Mouse (Mus musculus) ES-E14 (cell line): Measurements from ENCODE around the gene Vwce. TPM values are rescaled to one million over a fixed set of nuclear protein-coding genes. Genes with fewer than 3 reads are reported as not detected.

Source experiments
- DNase-seq: peaks from one replicate; pipeline ENCODE4 v3.0.0-alpha.2; 2013; ENCODE audit warnings: low read depth, low spot score
- H3K27ac ChIP-seq: 2 replicates; pipeline ENCODE4 v1.5.1; 2012; ENCODE audit warnings: low read depth, mild to moderate bottlenecking, low read length, moderate library complexity, mixed read lengths; ENCODE audit not compliant: poor library complexity, insufficient read depth, severe bottlenecking
- H3K36me3 ChIP-seq: 2 replicates; pipeline ENCODE4 v1.6.1; 2012; ENCODE audit warnings: mild to moderate bottlenecking, low read length, moderate library complexity, mixed read lengths; ENCODE audit not compliant: control insufficient read depth, poor library complexity, insufficient read depth, severe bottlenecking
- H3K4me1 ChIP-seq, 2 experiments: fragments of 150-350 bp in 1 of 2; sonication (generic) in 1 of 2; 2 replicates each; pipeline ENCODE4 v1.6.1; 2012; ENCODE audit warnings: low read length in 2 of 2, mild to moderate bottlenecking in 1 of 2, mixed read lengths in 1 of 2; ENCODE audit not compliant: control insufficient read depth in 2 of 2, insufficient read depth in 2 of 2, poor library complexity in 1 of 2
- H3K4me3 ChIP-seq, 2 experiments: fragments of 150-350 bp in 1 of 2; sonication (generic) in 1 of 2; 2 replicates each; pipeline ENCODE4 v1.5.1; 2012; ENCODE audit warnings: low read length in 2 of 2, low read depth in 1 of 2, mild to moderate bottlenecking in 1 of 2, mixed read lengths in 1 of 2; ENCODE audit not compliant: insufficient read depth in 1 of 2, poor library complexity in 1 of 2, severe bottlenecking in 1 of 2
- H3K9ac ChIP-seq: 2 replicates; pipeline ENCODE4 v1.6.1; 2012; ENCODE audit warnings: low read depth, mild to moderate bottlenecking, low read length, mixed read lengths; ENCODE audit not compliant: poor library complexity, insufficient read depth, severe bottlenecking
- H3K9me3 ChIP-seq: fragments of 150-350 bp; sonication (generic); 2 replicates; pipeline ENCODE4 v1.6.1; 2012; ENCODE audit warnings: low read depth, mild to moderate bottlenecking, low read length; ENCODE audit not compliant: control insufficient read depth, insufficient read depth
- CHD2 ChIP-seq: IDR thresholded peaks from 2 replicates; pipeline ENCODE4 v1.6.1; 2014; ENCODE audit warnings: mild to moderate bottlenecking, low read depth, low read length, inconsistent platforms
- HCFC1 ChIP-seq: IDR thresholded peaks from 2 replicates; pipeline ENCODE4 v1.6.1; 2012; ENCODE audit warnings: low read length, inconsistent platforms, borderline replicate concordance; ENCODE audit not compliant: insufficient read depth
- MAFK ChIP-seq: IDR thresholded peaks from 2 replicates; pipeline ENCODE4 v1.6.1; 2014; ENCODE audit warnings: mild to moderate bottlenecking, low read depth, low read length, inconsistent platforms; ENCODE audit not compliant: insufficient read depth
- ZC3H11A ChIP-seq: IDR thresholded peaks from 2 replicates; pipeline ENCODE4 v1.6.1; 2012; ENCODE audit warnings: low read depth, mild to moderate bottlenecking, inconsistent platforms, low read length, borderline replicate concordance
- ZNF384 ChIP-seq: IDR thresholded peaks from 2 replicates; pipeline ENCODE4 v1.6.1; 2012; ENCODE audit warnings: low read depth, low read length, inconsistent platforms
- in situ Hi-C, 2 experiments: fragments of 600-800 bp; cut with MboI; formaldehyde crosslinking; loops; one replicate each; pipeline ENCODE4 v1.15.1; 2025; ENCODE audit warnings: low sequenced_read_pairs in 2 of 2, inconsistent platforms in 1 of 2; ENCODE audit not compliant: unreplicated experiment in 2 of 2
- total RNA-seq: library from RNA; depleted of rRNA; stranded (reverse); fragments of 300-350 nt; gene quantifications from 2 replicates; pipeline ENCODE4 v1.2.3, GENCODE M21; 2012

Gene Vwce
- total RNA-seq, 1 experiment, result 0.49 TPM

DNA sequence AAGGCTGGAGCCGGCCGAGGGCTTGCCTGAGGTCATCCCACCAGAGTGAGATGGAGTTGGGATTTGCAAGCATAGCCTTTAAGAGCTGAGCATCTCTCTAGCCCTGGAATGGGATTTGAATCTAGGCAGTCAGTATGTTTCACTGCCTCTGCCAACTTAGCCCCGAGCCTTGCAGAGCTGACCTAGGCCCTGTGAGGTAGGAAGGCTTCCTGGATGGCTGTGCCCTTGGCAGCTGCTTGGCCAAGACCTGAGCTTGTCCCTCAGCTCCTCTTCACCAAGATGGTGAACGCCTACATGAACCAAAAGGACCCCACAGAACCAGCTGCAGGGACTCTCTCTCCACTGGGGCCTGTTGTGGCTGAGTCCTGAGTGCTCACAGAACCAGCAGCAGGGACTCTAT lies 76.7 kb downstream of the Vwce start:
- H3K36me3 ChIP-seq, result peaks cover 26% of the 10 kb centered on the region; the same call in 1 of the 2 replicates
- TF ChIP-seq CHD2 (no peak), MAFK (no peak), ZNF384 (no peak), ZC3H11A (no peak)

DNA sequence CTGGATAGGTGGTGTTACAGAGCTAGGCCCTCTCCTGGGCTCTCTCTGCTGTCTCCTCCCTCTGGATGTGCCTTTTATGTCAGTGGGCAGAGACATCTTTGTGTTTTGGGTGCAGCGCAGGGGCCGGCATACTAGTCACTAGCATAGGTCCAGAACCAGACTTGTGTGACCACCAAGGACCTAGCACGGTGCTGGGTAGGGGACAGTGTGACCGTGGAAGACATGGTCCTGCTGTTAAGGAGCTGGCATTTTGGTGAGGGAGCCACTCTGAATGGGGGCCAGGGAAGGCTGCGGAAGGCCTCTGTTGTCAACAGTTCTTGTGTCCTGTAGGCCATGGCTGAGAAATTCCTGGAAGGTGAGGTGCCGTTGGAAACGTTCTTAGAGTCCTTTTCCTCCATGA lies 78.2 kb downstream of the Vwce start:
- Histone ChIP-seq H3K4me3 (no peak overlapping the region), H3K27ac (no peak overlapping the region), H3K36me3 (peaks cover 26% of the 10 kb centered on the region; the same call in 1 of the 2 replicates), H3K4me1 (peaks cover 0 to 4% of the 10 kb centered on the region in 2 experiments; a peak in 1 of 4 replicates), H3K9ac (no peak overlapping the region), H3K9me3 (no peaks in the 10 kb centered on the region)
- no peak for DNase-seq
- TF ChIP-seq MAFK (no peak), ZNF384 (no peak), CHD2 (no peak), HCFC1 (no peak), ZC3H11A (no peak)
- in situ Hi-C loops, result loop anchor here in 1 of 2 experiments (25.0 kb wide), 1 partner anchor 250 kb away; the partner anchor contains the start of gene Ms4a10

More for the DNA sequence above, 76.7 kb downstream of the Vwce start:
- H3K4me1 ChIP-seq, result peaks cover 0 to 4% of the 10 kb centered on the region in 2 experiments; a peak in 1 of 4 replicates
- no peak overlapping the region for H3K27ac ChIP-seq
- in situ Hi-C loops, result loop anchor here in 1 of 2 experiments (25.0 kb wide), 1 partner anchor 252 kb away; the partner anchor contains the start of gene Ms4a10
- no peak overlapping the region for H3K9ac ChIP-seq
- no peaks in the 10 kb centered on the region for H3K9me3 ChIP-seq
- H3K4me3 ChIP-seq, result no peak overlapping the region
- no peak for DNase-seq

DNA sequence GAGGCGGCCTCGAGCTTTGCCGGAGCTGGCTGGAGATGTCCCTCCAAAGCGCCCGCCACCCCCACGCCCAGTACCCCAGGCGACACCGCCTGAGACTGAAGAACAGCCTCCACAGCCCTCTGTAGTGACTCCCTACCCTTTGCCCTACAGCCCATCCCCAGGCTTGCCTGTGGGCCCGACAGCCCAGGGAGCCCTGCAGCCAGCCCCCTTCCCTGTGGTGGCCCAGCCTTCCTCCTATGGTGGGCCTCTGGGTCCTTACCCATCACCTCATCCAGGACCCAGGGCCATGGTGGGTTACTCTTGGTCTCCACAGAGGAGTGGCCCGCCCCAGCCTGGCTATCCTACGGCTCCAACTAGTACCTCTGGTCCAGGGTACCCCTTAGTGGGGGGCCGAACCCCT lies 78.6 kb downstream of the Vwce start:
- peaks cover 0 to 4% of the 10 kb centered on the region in 2 experiments; a peak in 1 of 4 replicates for H3K4me1 ChIP-seq
- in situ Hi-C loops, result loop anchor here in 1 of 2 experiments (25.0 kb wide), 1 partner anchor 250 kb away; the partner anchor contains the start of gene Ms4a10
- no peaks in the 10 kb centered on the region for H3K9me3 ChIP-seq
- DNase-seq, result no peak
- H3K36me3 ChIP-seq, result peaks cover 26% of the 10 kb centered on the region; the same call in 1 of the 2 replicates
- TF ChIP-seq ZNF384 (no peak), HCFC1 (no peak), ZC3H11A (no peak), CHD2 (no peak), MAFK (no peak)
- H3K9ac ChIP-seq, result no peak overlapping the region
- H3K4me3 ChIP-seq, result no peak overlapping the region
- no peak overlapping the region for H3K27ac ChIP-seq

DNA sequence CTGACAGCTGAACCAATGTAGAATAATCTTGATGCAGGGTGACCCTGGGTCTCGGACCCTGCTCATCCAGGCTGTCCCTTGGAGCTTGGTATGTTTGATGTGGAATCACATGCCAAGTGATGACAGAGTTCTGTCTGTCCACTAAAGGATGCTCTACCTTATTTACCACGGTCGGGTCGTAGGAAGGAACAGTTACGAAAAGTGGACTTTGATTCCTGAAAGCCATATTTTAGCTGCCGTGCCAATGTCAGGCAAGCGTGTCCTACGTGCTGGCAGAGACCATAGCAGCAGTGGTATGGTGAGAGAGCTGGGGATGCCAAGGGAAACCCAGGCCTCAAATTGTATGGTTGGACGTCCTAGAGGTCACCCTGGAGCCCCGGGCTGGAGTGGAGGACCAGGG lies 79.5 kb downstream of the Vwce start:
- H3K9ac ChIP-seq, result no peak overlapping the region
- DNase-seq, result no peak
- in situ Hi-C loops, result loop anchor here in 1 of 2 experiments (25.0 kb wide), 1 partner anchor 249 kb away; the partner anchor contains the start of gene Ms4a10
- H3K9me3 ChIP-seq, result no peaks in the 10 kb centered on the region
- TF ChIP-seq MAFK (no peak), CHD2 (no peak), HCFC1 (no peak), ZNF384 (no peak), ZC3H11A (no peak)
- H3K4me3 ChIP-seq, result no peak overlapping the region
- H3K4me1 ChIP-seq, result peaks cover 0 to 4% of the 10 kb centered on the region in 2 experiments; a peak in 1 of 4 replicates
- H3K36me3 ChIP-seq, result peaks cover 26% of the 10 kb centered on the region; the same call in 1 of the 2 replicates
- no peak overlapping the region for H3K27ac ChIP-seq
